Mouse (Mus musculus) stomach, embryonic 15.5 days (tissue): ENCODE data around the gene Fam186b. TPM values are rescaled to one million over a fixed set of nuclear protein-coding genes. Genes with fewer than 3 reads are reported as not detected.
A peak's percentile ranks its signal among the peaks of the same experiment; 100 is the strongest.

Experiments used
- ATAC-seq: fragments of 200-750 bp; cut with Nextera tagmentation; 2 replicates; pipeline ENCODE4 v1.8.0; 2017; ENCODE audit warnings: low read depth, moderate number of reproducible peaks, moderate TSS enrichment; ENCODE audit not compliant: insufficient read depth, low FRiP score
- H3K27ac ChIP-seq: fragments of 300-500 bp; sonication (generic); 2 replicates; pipeline ENCODE4 v1.5.1; 2015; ENCODE audit warnings: mild to moderate bottlenecking, inconsistent platforms
- H3K27me3 ChIP-seq: fragments of 300-500 bp; sonication (generic); replicated peaks from 2 replicates; pipeline ENCODE4 v1.6.1; 2015; ENCODE audit warnings: inconsistent platforms
- H3K36me3 ChIP-seq: fragments of 300-500 bp; sonication (generic); 2 replicates; pipeline ENCODE4 v1.6.1; 2015; ENCODE audit warnings: inconsistent platforms
- H3K4me1 ChIP-seq: fragments of 300-500 bp; sonication (generic); 2 replicates; pipeline ENCODE4 v1.6.1; 2015; ENCODE audit warnings: inconsistent platforms
- H3K4me2 ChIP-seq: fragments of 300-500 bp; sonication (generic); 2 replicates; pipeline ENCODE4 v1.6.1; 2015; ENCODE audit warnings: mild to moderate bottlenecking, inconsistent platforms
- H3K4me3 ChIP-seq: fragments of 300-500 bp; sonication (generic); replicated peaks from 2 replicates; pipeline ENCODE4 v1.5.1; 2015; ENCODE audit warnings: inconsistent platforms
- H3K9ac ChIP-seq: fragments of 300-500 bp; sonication (generic); 2 replicates; pipeline ENCODE4 v1.6.1; 2015; ENCODE audit warnings: inconsistent platforms
- H3K9me3 ChIP-seq: fragments of 300-500 bp; sonication (generic); 2 replicates; pipeline ENCODE4 v1.6.1; 2016; ENCODE audit warnings: inconsistent platforms
- WGBS: fragments of 180-500 bp; shearing (Covaris S2); methylation state at CpG from one replicate; pipeline ENCODE4 v1.1.7; 2015; 5-methylcytosine and 5-hydroxymethylcytosine counted together
- polyA plus RNA-seq: library from polyadenylated mRNA; unstranded; fragments of >200 nt; fragmentation: Nextera tagmentation; extraction: Ambion mirVana; gene quantifications from 2 replicates; pipeline ENCODE4 v1.2.1, GENCODE M21; 2015

Fam186b gene
- polyA plus RNA-seq, 1 experiment from 2014 or later: 0.06 TPM

- Histone ChIP-seq H3K27me3 (no peaks in the 10 kb centered on the region), H3K9ac (no peak overlapping the region), H3K27ac (no peak overlapping the region), H3K4me2 (no peak overlapping the region), H3K9me3 (no peaks in the 10 kb centered on the region), H3K4me3 (no peak overlapping the region), H3K36me3 (no peaks in the 10 kb centered on the region), H3K4me1 (0 out of 2 replicates have a peak, but pooled peaks cover 4% of the 10 kb centered on the region)
- WGBS: 52% methylated on average over 8 of the region's 8 CpGs
- no peak for ATAC-seq
These were observed 10.5 kb downstream of the Fam186b start for GRCm38 (mm10) chr15:99285189-99285535.

GRCm38 (mm10) chr15:99284527-99285188 lies 11.0 kb downstream of the Fam186b start:
- no peak overlapping the region for H3K4me2 ChIP-seq

GRCm38 (mm10) chr15:99283456-99283855 lies 12.2 kb downstream of the Fam186b start:
- 66% methylated on average over 10 of the region's 10 CpGs for WGBS
- no peak for ATAC-seq
- H3K36me3 ChIP-seq: no peaks in the 10 kb centered on the region

More at GRCm38 (mm10) chr15:99284527-99285188, 11.0 kb downstream of the Fam186b start:
- Histone ChIP-seq H3K27ac (no peak overlapping the region), H3K9ac (no peak overlapping the region), H3K9me3 (no peaks in the 10 kb centered on the region), H3K4me3 (no peak overlapping the region), H3K36me3 (no peaks in the 10 kb centered on the region), H3K27me3 (no peaks in the 10 kb centered on the region), H3K4me1 (0 out of 2 replicates have a peak, but pooled peaks cover 4% of the 10 kb centered on the region)
- peak; percentile 84 for ATAC-seq
- WGBS: 28% methylated on average over 14 of the region's 14 CpGs

GRCm38 (mm10) chr15:99278271-99278670 lies 17.4 kb downstream of the Fam186b start:
- no peak; the same call in 1 of the 2 replicates for ATAC-seq
- H3K36me3 ChIP-seq: no peaks in the 10 kb centered on the region
- 77% methylated on average over 7 of the region's 7 CpGs for WGBS
- no peak overlapping the region for H3K4me2 ChIP-seq
- H3K9me3 ChIP-seq: no peaks in the 10 kb centered on the region
- no peak overlapping the region for H3K9ac ChIP-seq
- H3K27me3 ChIP-seq: no peaks in the 10 kb centered on the region
- no peak overlapping the region for H3K27ac ChIP-seq
- no peaks in the 10 kb centered on the region for H3K4me1 ChIP-seq
- H3K4me3 ChIP-seq: no peak overlapping the region

More at GRCm38 (mm10) chr15:99283456-99283855, 12.2 kb downstream of the Fam186b start:
- Histone ChIP-seq H3K27me3 (no peaks in the 10 kb centered on the region), H3K4me3 (no peak overlapping the region), H3K4me1 (0 out of 2 replicates have a peak, but pooled peaks cover 4% of the 10 kb centered on the region), H3K27ac (no peak overlapping the region), H3K9ac (no peak overlapping the region), H3K4me2 (no peak overlapping the region), H3K9me3 (no peaks in the 10 kb centered on the region)

GRCm38 (mm10) chr15:99276095-99276494 lies 19.6 kb downstream of the Fam186b start:
- no peak overlapping the region for H3K4me2 ChIP-seq
- WGBS: 81% methylated on average over 8 of the region's 8 CpGs
- H3K4me1 ChIP-seq: no peaks in the 10 kb centered on the region
- no peak overlapping the region for H3K4me3 ChIP-seq
- H3K27me3 ChIP-seq: no peaks in the 10 kb centered on the region
- H3K9ac ChIP-seq: no peak overlapping the region
- H3K36me3 ChIP-seq: no peaks in the 10 kb centered on the region
- no peaks in the 10 kb centered on the region for H3K9me3 ChIP-seq
- ATAC-seq: no peak
- no peak overlapping the region for H3K27ac ChIP-seq

- Histone ChIP-seq H3K4me1 (no peaks in the 10 kb centered on the region), H3K27me3 (no peaks in the 10 kb centered on the region), H3K9me3 (no peaks in the 10 kb centered on the region), H3K36me3 (no peaks in the 10 kb centered on the region), H3K4me3 (no peak overlapping the region), H3K27ac (no peak overlapping the region), H3K9ac (no peak overlapping the region), H3K4me2 (no peak overlapping the region)
- peak; percentile 58; the same call in 1 of the 2 replicates for ATAC-seq
- 13% methylated on average over 4 of the region's 4 CpGs for WGBS
These were observed 30.0 kb downstream of the Fam186b start for GRCm38 (mm10) chr15:99265679-99266078.

- Histone ChIP-seq H3K4me1 (no peaks in the 10 kb centered on the region), H3K4me2 (no peak overlapping the region), H3K9me3 (no peaks in the 10 kb centered on the region), H3K27ac (no peak overlapping the region), H3K4me3 (no peak overlapping the region), H3K9ac (no peak overlapping the region), H3K27me3 (no peaks in the 10 kb centered on the region), H3K36me3 (no peaks in the 10 kb centered on the region)
- 79% methylated on average over 2 of the region's 2 CpGs for WGBS
- no peak for ATAC-seq
These were observed 31.3 kb downstream of the Fam186b start for GRCm38 (mm10) chr15:99264363-99264762.

GRCm38 (mm10) chr15:99262702-99263101 lies 33.0 kb downstream of the Fam186b start:
- Histone ChIP-seq H3K36me3 (no peaks in the 10 kb centered on the region), H3K27ac (no peak overlapping the region)
- ATAC-seq: no peak

GRCm38 (mm10) chr15:99259730-99260252 lies 35.9 kb downstream of the Fam186b start:
- ATAC-seq: peak; percentile 65; the same call in 1 of the 2 replicates
- Histone ChIP-seq H3K27me3 (no peaks in the 10 kb centered on the region), H3K4me1 (no peaks in the 10 kb centered on the region), H3K4me3 (peak overlapping the region; percentile 25), H3K27ac (peak overlapping the region; percentile 33), H3K4me2 (peak overlapping the region; percentile 51), H3K9me3 (no peaks in the 10 kb centered on the region), H3K9ac (no peak overlapping the region), H3K36me3 (no peaks in the 10 kb centered on the region)
- 2% methylated on average over 7 of the region's 10 CpGs for WGBS

More at GRCm38 (mm10) chr15:99262702-99263101, 33.0 kb downstream of the Fam186b start:
- no peak overlapping the region for H3K4me2 ChIP-seq
- H3K9me3 ChIP-seq: no peaks in the 10 kb centered on the region
- H3K9ac ChIP-seq: no peak overlapping the region
- H3K4me3 ChIP-seq: no peak overlapping the region
- no peaks in the 10 kb centered on the region for H3K27me3 ChIP-seq
- 59% methylated on average over 10 of the region's 10 CpGs for WGBS
- no peaks in the 10 kb centered on the region for H3K4me1 ChIP-seq

GRCm38 (mm10) chr15:99259167-99259729 lies 36.4 kb downstream of the Fam186b start:
- 55% methylated on average over 8 of the region's 8 CpGs for WGBS
- no peak overlapping the region for H3K9ac ChIP-seq

GRCm38 (mm10) chr15:99255241-99255749 lies 40.4 kb downstream of the Fam186b start:
- H3K4me3 ChIP-seq: no peak overlapping the region
- H3K4me2 ChIP-seq: no peak overlapping the region
- no peaks in the 10 kb centered on the region for H3K36me3 ChIP-seq
- H3K27me3 ChIP-seq: no peaks in the 10 kb centered on the region
- no peak overlapping the region for H3K9ac ChIP-seq
- H3K9me3 ChIP-seq: no peaks in the 10 kb centered on the region
- 87% methylated on average over 6 of the region's 6 CpGs for WGBS
- ATAC-seq: no peak
- 0 out of 2 replicates have a peak, but pooled peaks cover 7% of the 10 kb centered on the region for H3K4me1 ChIP-seq
- H3K27ac ChIP-seq: no peak overlapping the region

More at GRCm38 (mm10) chr15:99259167-99259729, 36.4 kb downstream of the Fam186b start:
- peak overlapping the region; percentile 1; the same call in 1 of the 2 replicates for H3K27ac ChIP-seq
- no peaks in the 10 kb centered on the region for H3K4me1 ChIP-seq
- peak overlapping the region; percentile 50 for H3K4me2 ChIP-seq
- H3K4me3 ChIP-seq: 0 out of 2 replicates have a peak overlapping the region, but pooled peaks have one; percentile 4
- no peaks in the 10 kb centered on the region for H3K36me3 ChIP-seq
- no peak; the same call in 1 of the 2 replicates for ATAC-seq
- H3K9me3 ChIP-seq: no peaks in the 10 kb centered on the region
- no peaks in the 10 kb centered on the region for H3K27me3 ChIP-seq

- WGBS: 89% methylated on average over 2 of the region's 2 CpGs
- Histone ChIP-seq H3K27me3 (no peaks in the 10 kb centered on the region), H3K9ac (no peak overlapping the region), H3K27ac (no peak overlapping the region), H3K36me3 (no peaks in the 10 kb centered on the region), H3K4me3 (no peak overlapping the region), H3K9me3 (no peaks in the 10 kb centered on the region), H3K4me1 (0 out of 2 replicates have a peak, but pooled peaks cover 7% of the 10 kb centered on the region), H3K4me2 (no peak overlapping the region)
- ATAC-seq: no peak
These were observed 41.1 kb downstream of the Fam186b start for GRCm38 (mm10) chr15:99254477-99255005.
